Mouse (Mus musculus) ES-E14 (cell line): ENCODE results near the gene Prmt1.

Experiments
- MAFK ChIP-seq: IDR thresholded peaks from 2 replicates; pipeline ENCODE4 v1.6.1; 2014; ENCODE audit warnings: mild to moderate bottlenecking, low read depth, low read length, inconsistent platforms; ENCODE audit not compliant: insufficient read depth
- ZC3H11A ChIP-seq: IDR thresholded peaks from 2 replicates; pipeline ENCODE4 v1.6.1; 2012; ENCODE audit warnings: low read depth, mild to moderate bottlenecking, inconsistent platforms, low read length, borderline replicate concordance

- TF ChIP-seq MAFK (no peak), ZC3H11A (no peak)
Observed at GRCm38 (mm10) chr7:44929204-44930151, 56.9 kb downstream of the Prmt1 start, which contains the start of gene Ap2a1.
